26 mouse cellular contexts compared by ENCODE assay signal in genomic region chr5:76742076-76742475, GRCm38 (mm10).
"Had no signal": no experiment of that assay in that cellular context is flagged by ENCODE, and none has a peak within 500 bp of the region (broad histone marks: within the 10 kb centered on the region; RNA-seq: fewer than 3 reads in every experiment).

No protein-coding gene starts in this region.

- H3K27me3 ChIP-seq: heart, embryonic 12.5 days; hindbrain, embryonic 12.5 days; intestine, embryonic 15.5 days; kidney, embryonic 15.5 days; limb, embryonic 12.5 days had no signal

- DNase-seq: gastrocnemius, adult 2 months; gastrocnemius, postnatal 10 days; gastrocnemius, postnatal 25 days; heart, adult 18-20 months; heart, postnatal 10 days; heart, postnatal 4 days; kidney, adult 18-20 months; kidney, adult 9 months; kidney, postnatal 14 days; kidney, postnatal 36 days; layer of hippocampus, adult 9-11 months; layer of hippocampus, postnatal 36 days; liver had no signal

- H3K9ac ChIP-seq: heart, embryonic 12.5 days; hindbrain, embryonic 12.5 days; hindbrain, embryonic 14.5 days; intestine, embryonic 15.5 days; kidney, embryonic 15.5 days; limb, embryonic 12.5 days had no signal

- H3K9me3 ChIP-seq: heart, embryonic 10.5 days; heart, embryonic 12.5 days; hindbrain, embryonic 10.5 days; hindbrain, embryonic 12.5 days; intestine, embryonic 15.5 days; kidney, embryonic 15.5 days; limb, embryonic 10.5 days had no signal

- H3K4me1 ChIP-seq: hindbrain, embryonic 12.5 days; intestine, embryonic 15.5 days; kidney, embryonic 15.5 days; limb, embryonic 10.5 days; limb, embryonic 12.5 days had no signal

- H3K4me3 ChIP-seq: gastrocnemius, adult 2 months; heart, embryonic 10.5 days; heart, embryonic 12.5 days; hindbrain, embryonic 10.5 days; hindbrain, embryonic 12.5 days; intestine, embryonic 15.5 days; kidney, embryonic 15.5 days; limb, embryonic 10.5 days; limb, embryonic 12.5 days had no signal

- ATAC-seq: hindbrain, embryonic 16.5 days; inflammation-experienced regulatory T-cells, adult 6 months; intestine, embryonic 15.5 days; intestine, postnatal 0 days had no signal

- H3K36me3 ChIP-seq: heart, embryonic 10.5 days; heart, embryonic 12.5 days; intestine, embryonic 15.5 days had no signal

- H3K27ac ChIP-seq: gastrocnemius, adult 2 months; heart, embryonic 10.5 days; hindbrain, embryonic 10.5 days; hindbrain, embryonic 12.5 days; hindbrain, embryonic 14.5 days; intestine, embryonic 15.5 days; kidney, embryonic 15.5 days; kidney, postnatal 0 days; limb, embryonic 10.5 days; limb, embryonic 12.5 days had no signal
